Mouse (Mus musculus): ENCODE data around the gene D630039A03Rik.
"Not testable (repeated sequence)": the region's sequence is repeated elsewhere in the genome, so short reads cannot be mapped to it uniquely, and the experiment has no call there.

D630039A03Rik gene

DNA sequence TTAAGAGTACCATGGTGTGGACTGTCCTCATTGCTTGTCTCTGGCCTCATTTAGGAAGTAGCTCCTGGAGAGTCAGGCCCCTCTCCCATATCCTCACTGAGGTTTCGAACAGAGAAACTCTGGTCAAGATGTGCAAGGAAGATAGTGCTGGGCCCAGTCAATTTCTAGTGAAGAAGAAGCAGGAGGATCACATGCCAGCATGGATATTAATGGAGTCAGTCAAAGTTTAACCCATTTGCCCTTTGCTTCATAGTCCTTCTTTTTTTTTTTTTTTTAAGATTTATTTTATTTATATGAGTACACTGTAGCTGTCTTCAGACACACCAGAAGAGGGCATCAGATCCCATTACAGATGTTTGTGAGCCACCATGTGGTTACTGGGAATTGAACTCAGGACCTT is 27.1 kb downstream of the D630039A03Rik start:
- DNase-seq (ENCODE audit: low spot score in 2 of 2): not testable (repeated sequence)

- DNase-seq (ENCODE audit: low spot score in 2 of 2): no peak
Observed at GRCm38 (mm10) chr4:57888246-57888645, 27.9 kb downstream of the D630039A03Rik start.

- DNase-seq (ENCODE audit: low spot score in 2 of 2): no peak
Observed at GRCm38 (mm10) chr4:57886888-57887230, 29.2 kb downstream of the D630039A03Rik start.

DNA sequence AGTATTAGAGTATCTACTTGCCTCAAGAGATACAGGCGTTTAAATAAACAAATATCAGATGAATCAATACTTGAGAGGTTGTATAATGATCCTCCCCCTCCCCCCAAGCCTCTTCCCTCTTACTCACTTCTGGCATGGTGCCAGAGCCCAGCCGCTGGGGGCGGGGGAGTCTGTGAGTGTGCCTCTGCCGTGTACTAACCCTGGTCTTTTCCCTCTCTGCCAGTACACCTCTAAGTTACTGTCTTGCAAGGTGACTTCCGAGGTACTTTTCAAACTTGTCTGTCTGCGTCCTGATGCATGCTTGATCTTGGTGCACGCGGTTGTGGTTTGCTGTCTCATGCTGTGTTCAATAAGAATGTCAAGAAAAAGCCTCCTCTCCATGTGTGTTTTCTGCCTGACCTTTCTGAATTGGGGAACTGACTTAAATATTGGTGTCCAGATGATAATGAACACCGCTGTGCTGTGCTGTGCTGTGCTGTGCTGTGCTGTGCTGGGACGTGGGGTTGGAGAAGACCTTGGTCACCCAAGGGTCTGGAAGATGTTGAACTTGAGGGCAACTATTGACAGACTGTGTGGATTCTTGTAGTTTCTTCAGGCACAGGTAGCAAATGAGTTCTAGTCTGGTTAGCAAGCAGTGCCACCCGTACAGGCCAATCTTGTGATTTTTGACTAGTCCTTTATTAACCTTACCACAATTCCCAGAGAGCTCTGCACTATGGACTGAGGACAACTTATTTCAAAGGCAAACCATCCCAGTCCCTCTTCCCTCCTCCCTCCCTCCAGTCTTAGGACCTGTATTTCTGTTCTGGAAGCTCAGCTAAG is 29.8 kb downstream of the D630039A03Rik start:
- DNase-seq (ENCODE audit: low spot score in 2 of 2): peak in 1 of 2 experiments; percentile 33

GRCm38 (mm10) chr4:57885186-57885585 is 30.9 kb downstream of the D630039A03Rik start:
- no peak for DNase-seq (ENCODE audit: low spot score in 2 of 2)

DNA sequence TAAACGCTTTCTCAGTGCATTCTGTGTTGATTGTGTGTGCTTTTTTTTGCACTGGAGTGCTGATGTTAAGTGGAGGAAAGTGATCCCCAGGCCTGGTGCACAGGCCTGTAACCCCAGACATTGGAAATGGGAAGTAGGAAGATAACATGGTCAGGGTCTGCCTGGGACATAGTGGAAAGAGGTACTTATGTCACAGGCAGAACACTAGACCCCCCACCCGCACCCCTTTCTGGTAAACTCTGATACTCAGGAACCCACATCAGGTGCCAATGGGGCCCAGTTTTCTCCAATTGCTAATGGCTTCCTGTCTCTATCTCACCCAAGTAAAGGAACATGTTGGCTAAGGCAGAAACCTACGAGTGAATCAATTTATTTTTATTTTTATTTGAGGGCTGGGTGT is 31.6 kb downstream of the D630039A03Rik start:
- DNase-seq (ENCODE audit: low spot score in 2 of 2): no peak

- peak; percentile 41 to 58 for DNase-seq (ENCODE audit: low spot score in 2 of 2)
Observed at GRCm38 (mm10) chr4:57883520-57884421, 32.3 kb downstream of the D630039A03Rik start.

DNA sequence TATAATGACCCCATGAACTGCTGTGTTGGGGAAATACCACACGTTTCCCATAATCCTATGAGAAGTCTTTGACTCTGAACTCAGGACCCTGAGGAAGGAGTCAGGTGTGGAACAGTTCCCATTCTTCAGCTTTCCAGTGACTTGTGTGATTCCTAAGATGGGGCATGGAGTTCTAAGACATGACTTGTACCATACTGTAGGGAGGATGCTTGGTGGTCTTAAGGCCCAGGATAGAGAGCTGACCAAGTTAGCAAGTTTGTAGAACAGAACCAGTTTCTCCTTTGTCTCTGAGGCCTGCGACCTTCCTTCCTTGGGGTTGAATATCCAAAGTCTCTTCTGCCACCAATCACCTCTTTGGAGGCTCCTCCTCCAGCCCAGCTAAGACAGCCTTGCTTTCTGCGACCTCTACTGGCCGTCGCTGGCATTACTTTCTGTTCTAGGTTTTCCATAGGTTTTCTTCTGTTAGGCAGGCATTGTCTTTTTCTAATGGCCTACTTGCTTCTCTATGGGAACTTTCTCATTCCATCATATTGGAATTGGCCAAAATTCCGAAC is 36.2 kb downstream of the D630039A03Rik start:
- DNase-seq (ENCODE audit: low spot score in 2 of 2): peak; percentile 56 to 79

DNA sequence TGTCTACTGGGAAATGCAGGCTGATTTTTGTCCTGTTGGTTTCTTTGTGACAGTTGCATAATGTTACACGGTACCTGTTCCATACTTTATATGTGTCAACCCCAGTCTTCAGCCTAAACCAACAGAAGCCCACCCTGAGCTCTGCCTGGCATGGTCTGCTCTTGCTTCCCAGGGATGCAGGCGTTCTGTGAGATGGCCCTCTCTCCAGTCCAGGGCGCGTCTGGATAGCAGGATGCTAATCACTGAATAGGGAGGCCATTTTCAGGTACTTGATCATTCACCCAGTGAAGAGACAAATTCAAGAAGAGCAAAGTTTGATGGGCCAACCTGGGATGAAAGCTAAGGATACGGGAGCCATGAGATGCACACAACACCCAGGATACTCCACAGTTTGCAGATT is 37.0 kb downstream of the D630039A03Rik start:
- no peak for DNase-seq (ENCODE audit: low spot score in 2 of 2)

GRCm38 (mm10) chr4:57867454-57867853 is 48.6 kb downstream of the D630039A03Rik start:
- no peak for DNase-seq (ENCODE audit: low spot score in 2 of 2)

DNA sequence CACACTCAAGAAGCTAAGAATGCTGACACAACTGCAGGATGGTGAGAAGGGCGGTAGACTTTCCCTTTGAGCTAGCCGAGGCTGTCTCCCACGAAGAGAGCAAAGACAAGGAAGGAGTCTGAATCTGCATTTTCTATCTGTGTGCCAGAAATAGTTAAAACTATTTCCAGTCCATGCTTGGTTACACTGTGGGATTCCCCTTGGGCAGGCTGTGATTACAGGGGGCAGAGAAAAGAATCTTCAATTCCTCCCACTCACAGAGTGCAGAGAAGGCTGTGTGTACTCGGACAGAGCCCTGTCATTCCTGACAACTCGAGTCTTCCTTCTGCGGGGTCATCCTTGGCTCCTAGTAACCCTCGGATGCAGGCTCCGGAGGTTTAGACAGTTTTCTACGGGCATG is 49.1 kb downstream of the D630039A03Rik start:
- no peak for DNase-seq (ENCODE audit: low spot score in 2 of 2)

DNA sequence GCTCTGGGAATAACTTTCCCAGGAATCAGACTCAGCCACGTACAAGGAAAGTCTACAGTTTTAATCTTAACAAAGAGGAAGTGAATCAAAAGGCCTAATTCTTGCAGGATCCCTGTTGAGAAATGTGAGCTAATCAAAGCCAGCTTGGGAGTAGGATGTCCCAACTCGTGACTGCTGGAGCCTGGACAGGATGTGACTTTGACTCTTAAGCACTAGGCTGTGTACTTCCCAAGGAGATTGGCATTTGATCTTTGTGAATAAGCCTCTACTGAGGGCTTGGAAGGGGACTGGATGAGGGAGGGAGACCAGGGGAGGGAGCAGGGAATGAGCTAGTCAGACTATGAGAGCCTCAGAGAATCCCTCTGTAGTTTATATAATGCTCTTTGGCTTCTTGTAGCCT is 50.0 kb downstream of the D630039A03Rik start:
- peak; percentile 82 to 90 for DNase-seq (ENCODE audit: low spot score in 2 of 2)

- DNase-seq (ENCODE audit: low spot score in 2 of 2): no peak
Observed at GRCm38 (mm10) chr4:57862269-57862986, 53.7 kb downstream of the D630039A03Rik start.

DNA sequence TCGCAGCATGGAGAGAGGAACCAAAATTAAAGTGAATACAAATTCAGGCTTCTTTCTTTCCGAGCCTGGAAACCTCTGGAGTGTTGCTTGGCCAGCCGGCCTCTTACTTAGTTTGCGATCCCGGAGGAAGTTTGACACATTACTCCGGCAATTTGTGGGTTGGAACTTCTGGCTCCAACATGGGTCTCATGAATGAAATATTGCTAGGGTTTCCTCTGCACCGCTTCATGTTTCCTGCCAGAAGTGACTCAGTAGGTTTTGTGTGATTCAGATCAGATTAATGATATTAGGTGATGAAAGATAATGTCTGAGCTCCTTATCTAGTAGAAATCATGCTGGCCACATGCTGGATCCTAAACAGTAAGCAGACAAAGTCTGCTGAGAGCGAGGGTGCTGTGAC is 54.2 kb downstream of the D630039A03Rik start:
- DNase-seq (ENCODE audit: low spot score in 2 of 2): no peak

DNA sequence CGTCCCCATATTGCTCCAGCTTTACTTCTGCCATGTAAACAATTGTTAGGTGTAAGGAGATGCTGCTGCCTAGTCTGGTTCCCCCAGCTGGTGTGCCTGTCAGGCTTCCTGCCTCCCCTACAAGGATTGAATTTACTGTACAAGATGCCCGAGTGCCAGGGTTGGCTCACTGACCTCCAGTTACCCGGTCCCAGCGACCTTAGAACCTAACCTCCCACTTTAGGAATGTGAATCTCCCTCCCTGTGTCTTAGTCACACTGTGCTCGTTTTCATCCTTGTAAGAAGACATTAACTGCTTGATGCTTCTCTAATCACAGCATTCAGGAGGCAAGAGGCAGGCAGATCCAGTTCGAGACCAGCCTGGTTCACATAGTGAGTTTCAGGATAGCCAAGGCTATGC is 54.9 kb downstream of the D630039A03Rik start:
- DNase-seq (ENCODE audit: low spot score in 2 of 2): no peak

GRCm38 (mm10) chr4:57860204-57860611 is 55.9 kb downstream of the D630039A03Rik start:
- DNase-seq (ENCODE audit: low spot score in 2 of 2): peak; percentile 88 to 94

Measured in heart, adult 9 months (tissue).